Mouse (Mus musculus) kidney, adult 2 months (tissue): ENCODE results near the gene D330045A20Rik.

Source experiments
- CTCF ChIP-seq: fragments of 200-500 bp; conservative IDR thresholded peaks from 2 replicates; pipeline ENCODE4 v1.5.1; 2011; ENCODE audit warnings: low read depth, mild to moderate bottlenecking, control low read depth, low read length, moderate library complexity, mixed read lengths; ENCODE audit not compliant: insufficient read depth, insufficient read length
- POLR2A ChIP-seq: fragments of 200-500 bp; IDR thresholded peaks from one replicate; pipeline ENCODE4 v1.6.1; 2011; ENCODE audit warnings: low read depth, low read length, control low read depth

- TF ChIP-seq POLR2A (no peak), CTCF (no peak)
These were observed 52.1 kb downstream of the D330045A20Rik start for GRCm38 (mm10) chrX:139532293-139532692.
